Mouse (Mus musculus) testis, adult 10 weeks (tissue): ENCODE results near the gene Prdx5. TPM values are rescaled to one million over a fixed set of nuclear protein-coding genes. Genes with fewer than 3 reads are reported as not detected.

Experiments used
- polyA plus RNA-seq: library from polyadenylated mRNA; stranded (reverse); fragments of 350-450 nt; fragmentation: Illumina TruSeq; extraction: RNeasy Lipid Tissue Mini Kit (QIAGEN cat#74804); gene quantifications from one replicate; pipeline ENCODE4 v1.2.3, GENCODE M21; 2014; ENCODE audit warnings: low read depth, low replicate concordance

Prdx5 gene
- polyA plus RNA-seq: 16.4 TPM

GRCm38 (mm10) chr19:6909507-6910289, at the start of gene Prdx5, which contains the start of gene Trmt112:
Prdx5 (minus strand) TSS chr19:6910106.
Trmt112 (plus strand) TSS chr19:6909698.

GRCm38 (mm10) chr19:6942249-6942691, 32.4 kb upstream of the Prdx5 start, which contains the start of gene Gpr137:
Gpr137 (minus strand) TSS chr19:6942480.

DNA sequence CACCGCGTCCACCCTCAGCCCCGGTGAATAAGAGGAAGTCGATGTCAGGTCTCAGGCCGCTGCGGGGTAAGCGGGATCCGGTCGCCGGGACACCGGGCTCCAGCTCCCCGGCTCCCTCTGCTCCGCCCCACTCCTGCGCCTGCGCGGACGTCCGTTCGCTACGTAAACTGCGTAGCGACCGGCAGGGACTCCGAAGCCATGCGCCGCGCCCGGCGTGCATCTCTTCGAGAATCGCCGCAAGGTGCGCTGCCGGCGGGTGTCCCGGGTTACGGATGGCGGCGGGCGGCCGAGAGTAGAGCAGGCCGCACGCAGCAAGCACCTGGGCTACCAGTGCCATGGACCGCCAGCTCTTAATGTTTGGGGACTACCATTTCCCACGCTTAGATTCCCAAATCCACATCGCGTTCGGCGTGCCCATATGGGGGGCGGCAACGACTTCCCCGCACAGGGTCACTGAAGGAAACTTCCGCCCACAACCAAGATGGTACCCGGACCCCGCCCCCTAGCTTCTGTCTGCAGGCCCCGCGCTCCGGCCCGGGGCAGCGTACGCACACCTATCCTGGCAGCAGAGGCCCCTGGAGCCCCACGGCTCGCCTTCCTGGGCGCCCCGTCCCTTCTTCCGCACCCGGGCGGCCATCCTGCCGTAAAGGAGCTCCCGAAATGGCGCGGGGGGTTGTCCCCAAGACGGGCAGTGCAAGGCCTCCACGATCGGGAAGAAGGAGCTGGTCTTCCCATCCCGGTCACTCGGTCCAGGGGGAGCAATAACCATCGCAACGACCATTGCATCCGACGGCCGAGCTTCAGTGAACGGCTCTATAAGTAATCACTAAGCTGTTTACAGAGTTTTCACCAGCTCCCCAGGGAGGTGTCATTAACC, 31.7 kb upstream of the Prdx5 start, which contains the start of gene Bad:
Gene Bad (plus strand): TSS at position 490 of the 877 bp plus-strand sequence.

DNA sequence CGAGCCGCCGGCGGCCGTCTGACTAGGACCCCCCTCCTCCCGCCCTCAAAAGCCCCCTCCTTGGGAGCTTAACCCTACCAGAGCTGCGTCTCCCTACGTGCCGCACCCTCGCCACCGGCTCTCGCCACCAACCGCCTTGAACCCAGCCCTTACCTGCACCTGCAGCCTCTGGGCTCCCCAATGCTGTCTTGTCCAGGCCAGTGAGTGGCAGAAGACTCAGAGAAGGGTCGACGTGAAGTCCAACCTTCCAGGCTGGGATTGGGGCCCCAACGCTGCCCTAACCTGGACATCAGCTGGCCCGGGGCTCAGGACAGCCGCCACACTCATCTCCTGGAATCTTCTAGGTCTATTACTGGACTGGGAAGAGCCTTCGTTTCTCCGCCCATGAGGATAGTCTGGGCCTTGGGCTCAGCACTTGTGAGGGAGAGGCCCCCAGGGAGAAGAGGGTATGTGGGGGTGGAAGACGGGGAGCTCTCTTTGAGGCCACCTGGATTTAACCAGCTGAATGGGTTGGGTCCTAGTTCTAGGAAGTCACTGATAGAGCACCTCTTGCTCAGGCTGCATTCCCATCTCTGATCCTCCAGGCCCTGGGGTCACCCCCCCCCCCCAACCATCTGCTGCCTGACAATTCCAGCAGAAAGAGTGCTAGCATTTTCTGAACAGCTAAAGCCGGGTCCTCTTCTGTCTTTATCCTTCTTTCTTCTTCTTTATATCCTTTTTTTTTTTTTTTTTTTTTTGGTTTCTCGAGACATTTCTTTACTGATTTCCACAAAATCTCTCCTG, 24.5 kb upstream of the Prdx5 start, which contains the start of gene Kcnk4:
Gene Kcnk4 (minus strand): TSS at position 321 of the 783 bp plus-strand sequence.

DNA sequence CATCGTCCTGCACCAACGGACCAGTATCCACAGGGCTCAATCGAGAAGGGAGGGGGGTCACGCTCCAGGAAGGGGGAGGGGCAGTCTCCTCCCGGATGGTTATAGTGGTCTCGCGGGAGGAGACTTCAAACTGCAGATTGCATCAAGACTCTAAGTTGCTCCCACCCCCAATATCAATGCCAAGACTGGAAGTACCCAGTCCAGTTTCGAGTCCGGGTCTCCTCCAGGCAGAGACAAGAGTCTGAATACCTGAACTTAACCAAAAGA, 15.3 kb upstream of the Prdx5 start, which contains the start of gene Catsperz:
Gene Catsperz (minus strand): TSS at position 74 of the 267 bp plus-strand sequence.

GRCm38 (mm10) chr19:6921647-6922567, 12.0 kb upstream of the Prdx5 start, which contains the start of gene Esrra:
Esrra (minus strand) TSS chr19:6921813.

GRCm38 (mm10) chr19:6858031-6858430, 51.9 kb downstream of the Prdx5 start, which contains the start of gene Ccdc88b:
Ccdc88b (minus strand) TSS chr19:6858211.

Other genes starting within 250 kb of the Prdx5 start
- gene Rps6ka4, start 69.5 kb downstream of the Prdx5 start, polyA plus RNA-seq: 0.55 TPM
- 0.10 TPM for gene Ccdc88b, start 51.9 kb downstream of the Prdx5 start, polyA plus RNA-seq
- 18.9 TPM for gene Trmt112, start 408 bp downstream of the Prdx5 start, polyA plus RNA-seq
- 0.91 TPM for gene Esrra, start 11.7 kb upstream of the Prdx5 start, polyA plus RNA-seq
- gene Catsperz, start 15.3 kb upstream of the Prdx5 start, polyA plus RNA-seq: 264 TPM
- gene Kcnk4, start 24.4 kb upstream of the Prdx5 start, polyA plus RNA-seq: 0.41 TPM
- gene Bad, start 31.8 kb upstream of the Prdx5 start, polyA plus RNA-seq: 2.3 TPM
- 1.9 TPM for gene Gpr137, start 32.4 kb upstream of the Prdx5 start, polyA plus RNA-seq
- gene Ppp1r14b, start 64.9 kb upstream of the Prdx5 start, polyA plus RNA-seq: 11.3 TPM
- 1.5 TPM for gene Plcb3, start 66.4 kb upstream of the Prdx5 start, polyA plus RNA-seq
- gene Fkbp2, start 70.4 kb upstream of the Prdx5 start, polyA plus RNA-seq: 3.5 TPM
- 1.4 TPM for gene Vegfb, start 77.5 kb upstream of the Prdx5 start, polyA plus RNA-seq
- gene Dnajc4, start 82.5 kb upstream of the Prdx5 start, polyA plus RNA-seq: 2.3 TPM
- gene Nudt22, start 86.0 kb upstream of the Prdx5 start, polyA plus RNA-seq: not detected
- gene Trpt1, start 86.0 kb upstream of the Prdx5 start, polyA plus RNA-seq: 0.63 TPM
- not detected for gene Fermt3, start 109.4 kb upstream of the Prdx5 start, polyA plus RNA-seq
- gene Stip1, start 129.9 kb upstream of the Prdx5 start, polyA plus RNA-seq: 79.5 TPM
- 5.6 TPM for gene Macrod1, start 146.7 kb upstream of the Prdx5 start, polyA plus RNA-seq
- gene Flrt1, start 195.6 kb upstream of the Prdx5 start, polyA plus RNA-seq: 1.2 TPM